Mouse (Mus musculus) spleen, adult 2 months (tissue): Measurements from ENCODE around the gene Zbtb16. TPM values are rescaled to one million over a fixed set of nuclear protein-coding genes. Genes with fewer than 3 reads are reported as not detected.
A peak's percentile ranks its signal among the peaks of the same experiment; 100 is the strongest.

Source experiments
- DNase-seq, 2 experiments: peaks; one replicate each; pipeline versions ENCODE4 v3.0.0 to v3.0.0-alpha.2; 2012 to 2021; ENCODE audit warnings: low spot score in 2 of 2, low read depth in 1 of 2
- H3K27ac ChIP-seq: fragments of 200-500 bp; 2 replicates; pipeline ENCODE4 v1.5.1; 2012; ENCODE audit warnings: low read length, inconsistent platforms; ENCODE audit not compliant: insufficient read depth
- H3K27me3 ChIP-seq: fragments of 200-500 bp; 2 replicates; pipeline ENCODE4 v1.6.1; 2012; ENCODE audit warnings: mild to moderate bottlenecking, moderate library complexity, low read length, inconsistent platforms; ENCODE audit not compliant: control insufficient read depth, insufficient read depth
- H3K36me3 ChIP-seq: fragments of 200-500 bp; 2 replicates; pipeline ENCODE4 v1.6.1; 2012; ENCODE audit warnings: mild to moderate bottlenecking, low read length, inconsistent platforms; ENCODE audit not compliant: control insufficient read depth, insufficient read depth
- H3K4me1 ChIP-seq: fragments of 200-500 bp; 2 replicates; pipeline ENCODE4 v1.6.1; 2011; ENCODE audit warnings: inconsistent platforms; ENCODE audit not compliant: control insufficient read depth, insufficient read depth, insufficient read length
- H3K4me3 ChIP-seq: fragments of 200-500 bp; 2 replicates; pipeline ENCODE4 v1.5.1; 2011; ENCODE audit warnings: mild to moderate bottlenecking, inconsistent platforms; ENCODE audit not compliant: insufficient read depth, insufficient read length; ENCODE audit errors: extremely low read depth
- CTCF ChIP-seq: fragments of 200-500 bp; IDR thresholded peaks from 2 replicates; pipeline ENCODE4 v1.5.1; 2011; ENCODE audit warnings: mild to moderate bottlenecking, inconsistent platforms; ENCODE audit not compliant: insufficient read depth, insufficient read length, insufficient replicate concordance; ENCODE audit errors: extremely low read depth
- POLR2A ChIP-seq: fragments of 200-500 bp; IDR thresholded peaks from 2 replicates; pipeline ENCODE4 v1.6.1; 2011; ENCODE audit warnings: low read depth, low read length, inconsistent platforms
- WGBS: fragments of 180-500 bp; shearing (Covaris S2); methylation state at CpG from one replicate; pipeline ENCODE4 v1.1.7; 2018; 5-methylcytosine and 5-hydroxymethylcytosine counted together
- polyA plus RNA-seq: library from polyadenylated mRNA; depleted of rRNA; stranded (reverse); fragments of >200 nt; gene quantifications from 2 replicates; pipeline ENCODE4 v1.2.3, GENCODE M21; 2012

Zbtb16 gene
- polyA plus RNA-seq, 1 experiment, result 2.5 TPM

- 78% methylated on average over 8 of the region's 8 CpGs for WGBS
- no peak for TF ChIP-seq CTCF
- no peak for TF ChIP-seq POLR2A
- Histone ChIP-seq H3K27ac (no peak overlapping the region), H3K4me3 (no peak overlapping the region), H3K27me3 (no peaks in the 10 kb centered on the region), H3K36me3 (no peaks in the 10 kb centered on the region), H3K4me1 (no peaks in the 10 kb centered on the region)
- DNase-seq, result no peak
These were observed 74.9 kb downstream of the Zbtb16 start for GRCm38 (mm10) chr9:48761175-48761556.

DNA sequence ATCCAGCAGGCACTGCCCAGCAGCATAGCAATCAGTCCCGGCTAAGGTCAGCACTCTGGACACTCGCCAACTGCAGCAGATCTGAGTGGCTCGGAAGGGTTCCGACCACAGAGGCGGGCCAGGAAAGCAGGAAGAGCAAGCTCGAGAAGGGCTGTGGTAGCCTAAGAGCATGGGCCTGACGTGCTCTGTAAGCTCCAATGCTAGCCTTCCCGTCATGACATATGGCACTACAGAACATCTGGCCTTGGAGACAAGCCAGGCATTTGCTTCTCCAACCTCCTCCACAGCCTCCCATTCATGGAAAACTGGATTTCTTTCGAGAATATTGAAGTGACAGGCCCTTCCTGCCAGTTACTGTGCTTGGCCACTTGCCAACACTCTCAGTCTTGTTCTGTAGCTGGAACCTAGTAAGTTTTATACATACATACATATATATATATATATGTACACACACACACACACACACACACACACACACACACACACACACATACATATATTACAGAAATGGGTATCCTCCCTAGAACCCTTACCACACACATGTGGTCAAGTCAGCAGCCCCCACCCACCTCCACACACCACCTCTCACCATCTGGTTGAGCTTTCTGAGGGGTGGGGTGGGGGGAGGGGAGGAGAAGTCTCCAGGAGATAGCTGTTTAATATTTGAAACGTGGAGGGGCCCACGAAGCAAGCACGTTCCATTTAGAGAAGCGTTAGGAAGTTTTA lies 75.4 kb downstream of the Zbtb16 start:
- no peak overlapping the region for H3K27ac ChIP-seq
- 38% methylated on average over 13 of the region's 13 CpGs for WGBS
- H3K4me3 ChIP-seq, result no peak overlapping the region
- H3K36me3 ChIP-seq, result no peaks in the 10 kb centered on the region
- DNase-seq, result peak in 1 of 2 experiments; percentile 3
- TF ChIP-seq POLR2A, result no peak
- TF ChIP-seq CTCF, result no peak
- no peaks in the 10 kb centered on the region for H3K27me3 ChIP-seq
- no peaks in the 10 kb centered on the region for H3K4me1 ChIP-seq

GRCm38 (mm10) chr9:48759098-48759497 lies 76.9 kb downstream of the Zbtb16 start:
- Histone ChIP-seq H3K36me3 (no peaks in the 10 kb centered on the region), H3K27ac (no peak overlapping the region), H3K27me3 (no peaks in the 10 kb centered on the region), H3K4me3 (no peak overlapping the region), H3K4me1 (no peaks in the 10 kb centered on the region)
- WGBS, result 56% methylated on average over 4 of the region's 4 CpGs
- no peak for DNase-seq
- TF ChIP-seq CTCF (no peak), POLR2A (no peak)

DNA sequence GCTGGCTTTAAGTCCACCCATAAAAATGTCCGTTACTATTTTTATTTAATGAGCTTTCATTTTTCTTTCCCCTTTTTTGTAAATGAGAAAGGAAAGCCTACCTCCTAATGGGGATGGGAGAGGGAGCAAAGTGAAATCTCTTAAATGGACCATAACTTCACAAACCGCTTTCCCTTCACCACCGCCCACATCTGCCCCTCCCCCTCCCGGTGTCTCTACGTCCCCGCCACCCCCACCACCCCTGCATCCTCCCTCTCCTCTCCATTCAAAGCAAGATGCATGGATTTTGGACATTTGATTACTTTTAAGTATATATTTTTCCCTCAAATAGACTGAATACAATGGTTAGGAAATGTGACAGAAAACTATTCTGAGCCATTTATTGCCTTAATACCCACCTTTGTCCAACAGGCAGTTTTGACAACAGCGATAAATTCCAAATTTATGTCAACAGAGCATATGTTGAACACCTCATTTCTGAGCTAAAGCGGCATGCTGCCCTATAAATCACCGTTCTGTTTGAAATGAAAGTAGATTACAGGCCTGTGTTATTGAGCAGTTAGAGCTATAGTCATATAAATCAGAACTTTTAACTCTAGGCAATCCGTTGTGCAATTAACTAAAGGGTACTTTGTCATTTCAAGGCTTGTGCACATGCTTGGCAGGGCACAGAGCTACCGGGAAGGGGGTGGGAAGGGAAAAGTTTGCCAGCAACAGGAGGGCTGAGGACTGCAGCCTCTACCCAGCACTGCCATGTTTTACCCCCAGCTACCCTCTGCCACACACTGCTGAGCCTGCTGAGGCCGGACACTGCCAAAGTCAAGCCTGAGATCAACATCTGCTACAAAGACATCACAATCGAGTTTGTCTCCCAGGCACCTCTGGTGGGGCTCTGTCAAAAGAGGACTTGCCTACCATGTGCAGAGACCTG lies 78.1 kb downstream of the Zbtb16 start:
- 87% methylated on average over 13 of the region's 13 CpGs for WGBS

DNA sequence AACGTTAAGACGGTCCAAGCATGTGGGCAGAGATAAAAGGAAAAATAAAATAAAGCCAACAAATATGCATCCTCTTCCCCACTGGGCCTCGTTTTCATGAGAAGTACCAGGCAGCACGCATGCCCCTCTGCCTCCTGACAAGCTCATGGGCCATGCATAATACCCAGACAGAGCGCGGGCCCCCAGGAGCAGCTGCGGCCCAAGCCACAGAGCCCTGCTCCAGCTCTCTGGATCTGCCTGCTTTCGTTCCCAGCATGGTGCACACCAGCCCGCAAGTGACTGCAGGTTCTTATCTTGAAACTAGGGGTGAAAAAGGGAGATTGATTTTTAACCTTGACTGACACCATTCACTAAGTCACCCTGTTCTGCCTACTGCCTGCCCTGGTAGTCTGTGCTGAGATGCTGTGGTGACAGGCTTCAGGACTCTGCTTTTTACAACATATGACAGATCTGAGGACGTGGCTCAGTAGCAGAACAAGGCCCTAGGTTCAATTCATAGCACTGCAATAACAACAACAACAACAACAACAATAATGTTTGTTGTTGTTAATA lies 79.7 kb downstream of the Zbtb16 start:
- DNase-seq, result no peak
- Histone ChIP-seq H3K4me3 (no peak overlapping the region), H3K4me1 (no peaks in the 10 kb centered on the region), H3K36me3 (no peaks in the 10 kb centered on the region), H3K27me3 (no peaks in the 10 kb centered on the region), H3K27ac (no peak overlapping the region)
- WGBS, result 80% methylated on average over 10 of the region's 10 CpGs
- TF ChIP-seq CTCF, result no peak

More for the DNA sequence above, 78.1 kb downstream of the Zbtb16 start:
- Histone ChIP-seq H3K4me3 (no peak overlapping the region), H3K27ac (no peak overlapping the region), H3K36me3 (no peaks in the 10 kb centered on the region), H3K27me3 (no peaks in the 10 kb centered on the region), H3K4me1 (no peaks in the 10 kb centered on the region)
- TF ChIP-seq POLR2A (no peak), CTCF (no peak)
- no peak for DNase-seq

GRCm38 (mm10) chr9:48755438-48756070 lies 80.5 kb downstream of the Zbtb16 start:
- TF ChIP-seq POLR2A (no peak), CTCF (no peak)

More at GRCm38 (mm10) chr9:48755438-48756070, 80.5 kb downstream of the Zbtb16 start:
- H3K27ac ChIP-seq, result no peak overlapping the region
- H3K4me1 ChIP-seq, result no peaks in the 10 kb centered on the region
- no peaks in the 10 kb centered on the region for H3K36me3 ChIP-seq
- H3K4me3 ChIP-seq, result no peak overlapping the region
- H3K27me3 ChIP-seq, result no peaks in the 10 kb centered on the region
- DNase-seq, result no peak
- WGBS, result 53% methylated on average over 9 of the region's 9 CpGs
